Mouse (Mus musculus) ovary, postnatal 10 days (tissue): ENCODE data around the gene Tomm22.

Source experiments
- DNase-seq: peaks from one replicate; pipeline ENCODE4 v3.0.0; 2022; ENCODE audit warnings: low spot score

Gene Tomm22

GRCm38 (mm10) chr15:79686046-79686869 is 15.6 kb downstream of the Tomm22 start:
- DNase-seq = no peak

GRCm38 (mm10) chr15:79687175-79687574 is 16.5 kb downstream of the Tomm22 start:
- DNase-seq = peak; percentile 53

- DNase-seq = peak; percentile 97
Measured at GRCm38 (mm10) chr15:79687646-79688267, 17.1 kb downstream of the Tomm22 start, which contains the start of gene Josd1. Gene Josd1 (minus strand): TSS chr15:79687919.

- no peak for DNase-seq
Measured at GRCm38 (mm10) chr15:79688268-79688956, 17.8 kb downstream of the Tomm22 start.

- DNase-seq = no peak
Measured at GRCm38 (mm10) chr15:79689662-79690425, 19.2 kb downstream of the Tomm22 start.

GRCm38 (mm10) chr15:79690426-79691022 is 19.9 kb downstream of the Tomm22 start, which contains the start of gene Gtpbp1:
Gene Gtpbp1 (plus strand): TSS chr15:79690845.
- DNase-seq = peak; percentile 83

- peak; percentile 50 for DNase-seq
Measured at GRCm38 (mm10) chr15:79691023-79691508, 20.4 kb downstream of the Tomm22 start.

GRCm38 (mm10) chr15:79692334-79692733 is 21.7 kb downstream of the Tomm22 start:
- no peak for DNase-seq

GRCm38 (mm10) chr15:79693740-79694139 is 23.1 kb downstream of the Tomm22 start:
- no peak for DNase-seq

- no peak for DNase-seq
Measured at GRCm38 (mm10) chr15:79694512-79694911, 23.9 kb downstream of the Tomm22 start.

- no peak for DNase-seq
Measured at GRCm38 (mm10) chr15:79695516-79695915, 24.9 kb downstream of the Tomm22 start.

- no peak for DNase-seq
Measured at GRCm38 (mm10) chr15:79696508-79696907, 25.8 kb downstream of the Tomm22 start.

GRCm38 (mm10) chr15:79697011-79697410 is 26.4 kb downstream of the Tomm22 start:
- DNase-seq = no peak

GRCm38 (mm10) chr15:79697558-79698187 is 27.0 kb downstream of the Tomm22 start:
- no peak for DNase-seq

GRCm38 (mm10) chr15:79706603-79707214 is 36.0 kb downstream of the Tomm22 start:
- DNase-seq = no peak

GRCm38 (mm10) chr15:79708229-79708822 is 37.7 kb downstream of the Tomm22 start:
- DNase-seq = no peak

- DNase-seq = no peak
Measured at GRCm38 (mm10) chr15:79715646-79716045, 45.0 kb downstream of the Tomm22 start.

- DNase-seq = no peak
Measured at GRCm38 (mm10) chr15:79716710-79717109, 46.0 kb downstream of the Tomm22 start.

GRCm38 (mm10) chr15:79720267-79720666 is 49.6 kb downstream of the Tomm22 start:
- no peak for DNase-seq

GRCm38 (mm10) chr15:79720796-79721195 is 50.1 kb downstream of the Tomm22 start:
- no peak for DNase-seq
